19 mouse cellular contexts compared by ENCODE assay signal in the genomic region with DNA sequence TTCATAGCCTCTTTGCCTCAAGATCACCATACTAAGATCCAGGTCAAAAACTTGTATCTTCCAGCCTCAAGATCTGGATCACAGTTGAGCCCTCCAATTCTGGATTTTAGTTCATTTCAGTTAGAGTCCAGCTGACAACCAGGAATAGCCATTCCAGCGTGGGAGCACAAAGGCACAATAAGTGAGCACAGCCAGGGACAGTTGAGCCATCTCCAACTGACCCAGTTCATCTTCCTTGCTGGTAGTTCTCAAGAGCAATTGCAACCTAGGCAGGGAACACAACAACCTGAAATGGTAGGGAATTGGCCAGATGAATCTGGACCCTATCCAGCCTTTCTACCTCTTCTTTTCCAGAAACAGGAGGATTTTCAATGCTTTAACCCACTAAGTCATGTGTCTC. TPM values are rescaled to one million over a fixed set of nuclear protein-coding genes. Genes with fewer than 3 reads are reported as not detected.
"Had no signal": no experiment of that assay in that cellular context is flagged by ENCODE, and none has a peak within 500 bp of the region (broad histone marks: within the 10 kb centered on the region; RNA-seq: fewer than 3 reads in every experiment).

No protein-coding gene starts in this region.

- H3K4me1 ChIP-seq: midbrain, embryonic 10.5 days; midbrain, embryonic 13.5 days; midbrain, embryonic 15.5 days; neural tube, embryonic 13.5 days; neural tube, embryonic 15.5 days had no signal

- H3K27me3 ChIP-seq: midbrain, embryonic 13.5 days; midbrain, embryonic 15.5 days; neural tube, embryonic 13.5 days; neural tube, embryonic 15.5 days had no signal

- DNase-seq: lung, adult 18-20 months; lung, embryonic 14.5 days; lung, postnatal 10 days; lung, postnatal 4 days; retina, postnatal 1 day; right cerebral cortex, postnatal 14 days; spleen, adult 18-20 months; thymus, adult 2 months; thymus, postnatal 25 days; thymus, postnatal 4 days had no signal

- H3K4me3 ChIP-seq: midbrain, embryonic 10.5 days; midbrain, embryonic 13.5 days; midbrain, embryonic 15.5 days; myocyte; neural tube, embryonic 13.5 days; neural tube, embryonic 15.5 days had no signal

- H3K27ac ChIP-seq: liver, embryonic 14.5 days; midbrain, embryonic 10.5 days; midbrain, embryonic 13.5 days; midbrain, embryonic 15.5 days; neural tube, embryonic 13.5 days; neural tube, embryonic 15.5 days had no signal

- H3K4me2 ChIP-seq: lung, embryonic 14.5 days; midbrain, embryonic 13.5 days; midbrain, embryonic 15.5 days; neural tube, embryonic 13.5 days; neural tube, embryonic 15.5 days had no signal

- ATAC-seq: midbrain, embryonic 13.5 days; midbrain, embryonic 15.5 days had no signal

- H3K9ac ChIP-seq: liver, embryonic 14.5 days; lung, embryonic 14.5 days; midbrain, embryonic 13.5 days; midbrain, embryonic 15.5 days; neural tube, embryonic 13.5 days; neural tube, embryonic 15.5 days had no signal

- H3K9me3 ChIP-seq: midbrain, embryonic 10.5 days; midbrain, embryonic 13.5 days; midbrain, embryonic 15.5 days; neural tube, embryonic 13.5 days; neural tube, embryonic 15.5 days had no signal

RNA-seq across cellular contexts. Expression of a gene that starts 6.2 kb away (rescaled TPM):
- total RNA-seq: megakaryocyte-erythroid progenitor cell, adult 5-6 weeks had no signal
- polyA plus RNA-seq: stomach, embryonic 14.5 days had no signal

RNA-seq across cellular contexts. Expression of a gene that starts 16.2 kb away (rescaled TPM):
- total RNA-seq: megakaryocyte-erythroid progenitor cell, adult 5-6 weeks had no signal
